Mouse (Mus musculus) stomach, embryonic 16.5 days (tissue): ENCODE results near the gene Efna1. TPM values are rescaled to one million over a fixed set of nuclear protein-coding genes. Genes with fewer than 3 reads are reported as not detected.

Source experiments
- ATAC-seq: fragments of 200-750 bp; cut with Nextera tagmentation; 2 replicates; pipeline ENCODE4 v1.8.0; 2017; ENCODE audit warnings: moderate number of reproducible peaks, moderate TSS enrichment; ENCODE audit not compliant: insufficient read depth, low FRiP score
- H3K27ac ChIP-seq: fragments of 300-500 bp; sonication (generic); 2 replicates; pipeline ENCODE4 v1.5.1; 2014; ENCODE audit warnings: low read length
- H3K27me3 ChIP-seq: fragments of 300-500 bp; sonication (generic); 2 replicates; pipeline ENCODE4 v1.6.1; 2014; ENCODE audit warnings: low read length, control low read depth, mixed read lengths; ENCODE audit not compliant: control insufficient read depth, insufficient read depth
- H3K36me3 ChIP-seq: fragments of 300-500 bp; sonication (generic); 2 replicates; pipeline ENCODE4 v1.6.1; 2014; ENCODE audit warnings: low read length; ENCODE audit not compliant: control insufficient read depth, insufficient read depth
- H3K4me1 ChIP-seq: fragments of 300-500 bp; sonication (generic); 2 replicates; pipeline ENCODE4 v1.6.1; 2014; ENCODE audit warnings: low read length, control low read depth, mixed read lengths; ENCODE audit not compliant: control insufficient read depth, insufficient read depth
- H3K4me2 ChIP-seq: fragments of 300-500 bp; sonication (generic); 2 replicates; pipeline ENCODE4 v1.6.1; 2014; ENCODE audit warnings: low read depth, low read length, mixed read lengths
- H3K4me3 ChIP-seq: fragments of 300-500 bp; sonication (generic); replicated peaks from 2 replicates; pipeline ENCODE4 v1.5.1; 2014; ENCODE audit warnings: mild to moderate bottlenecking, low read length
- H3K9ac ChIP-seq: fragments of 300-500 bp; sonication (generic); 2 replicates; pipeline ENCODE4 v1.6.1; 2014; ENCODE audit warnings: low read length
- H3K9me3 ChIP-seq: fragments of 300-500 bp; sonication (generic); replicated peaks from 2 replicates; pipeline ENCODE4 v1.6.1; 2016; ENCODE audit warnings: low read length, control low read depth; ENCODE audit not compliant: control insufficient read depth
- WGBS: fragments of 180-500 bp; shearing (Covaris S2); extraction: QIAGEN DNeasy Blood & Tissue Kit; methylation state at CpG from one replicate; pipeline ENCODE4 v1.1.7; 2014; 5-methylcytosine and 5-hydroxymethylcytosine counted together
- polyA plus RNA-seq: library from polyadenylated mRNA; unstranded; fragments of >200 nt; fragmentation: Nextera tagmentation; extraction: Ambion mirVana; gene quantifications from 2 replicates; pipeline ENCODE4 v1.2.1, GENCODE M21; 2015

Gene Efna1
- polyA plus RNA-seq, 1 experiment from 2014 or later: 41.5 TPM

DNA sequence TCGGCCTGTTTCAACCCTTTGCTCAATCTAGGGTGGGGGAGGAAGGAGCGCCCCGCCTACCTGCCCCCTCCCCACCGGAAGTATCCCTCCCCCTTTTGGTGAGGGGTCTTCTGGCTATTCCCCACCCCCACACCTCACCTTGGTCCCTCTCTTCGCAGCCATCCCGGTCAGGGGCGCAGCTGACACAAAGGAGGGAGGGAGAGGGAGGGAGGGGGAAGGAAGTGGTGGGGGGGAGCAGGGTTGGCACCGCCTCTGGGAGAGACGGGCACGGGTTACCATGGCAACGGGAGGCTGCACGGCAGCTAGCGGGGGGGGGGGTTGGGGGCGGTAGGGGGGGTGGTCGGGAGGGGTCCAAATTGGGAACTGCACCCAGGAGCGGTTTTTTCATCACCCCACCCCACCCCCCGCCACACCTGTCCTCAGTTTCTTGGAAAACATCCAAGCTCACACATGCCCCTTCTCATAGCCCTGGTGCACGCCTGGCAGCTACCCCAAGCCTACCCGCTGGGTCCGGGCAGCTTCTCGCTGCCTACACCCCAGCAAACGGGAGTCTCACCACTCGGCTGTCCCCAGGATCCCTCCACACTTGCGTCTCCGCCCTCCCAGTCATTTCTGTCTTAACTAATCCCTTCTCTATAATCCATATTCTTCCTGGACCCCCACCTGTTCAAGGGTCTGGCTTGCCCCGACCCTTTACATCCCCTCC lies 35.8 kb downstream of the Efna1 start:
- H3K4me3 ChIP-seq: peak overlapping the region; percentile 76
- no peaks in the 10 kb centered on the region for H3K27me3 ChIP-seq
- 0 out of 2 replicates have a peak, but pooled peaks have one; percentile 35 for ATAC-seq
- H3K9ac ChIP-seq: peak overlapping the region; percentile 59
- H3K4me2 ChIP-seq: peak overlapping the region; percentile 75
- H3K27ac ChIP-seq: peak overlapping the region; percentile 50; the same call in 1 of the 2 replicates
- H3K4me1 ChIP-seq: peaks cover 14% of the 10 kb centered on the region
- H3K9me3 ChIP-seq: no peaks in the 10 kb centered on the region
- H3K36me3 ChIP-seq: peaks cover 3% of the 10 kb centered on the region; the same call in 1 of the 2 replicates
- 1% methylated on average over 14 of the region's 26 CpGs for WGBS

DNA sequence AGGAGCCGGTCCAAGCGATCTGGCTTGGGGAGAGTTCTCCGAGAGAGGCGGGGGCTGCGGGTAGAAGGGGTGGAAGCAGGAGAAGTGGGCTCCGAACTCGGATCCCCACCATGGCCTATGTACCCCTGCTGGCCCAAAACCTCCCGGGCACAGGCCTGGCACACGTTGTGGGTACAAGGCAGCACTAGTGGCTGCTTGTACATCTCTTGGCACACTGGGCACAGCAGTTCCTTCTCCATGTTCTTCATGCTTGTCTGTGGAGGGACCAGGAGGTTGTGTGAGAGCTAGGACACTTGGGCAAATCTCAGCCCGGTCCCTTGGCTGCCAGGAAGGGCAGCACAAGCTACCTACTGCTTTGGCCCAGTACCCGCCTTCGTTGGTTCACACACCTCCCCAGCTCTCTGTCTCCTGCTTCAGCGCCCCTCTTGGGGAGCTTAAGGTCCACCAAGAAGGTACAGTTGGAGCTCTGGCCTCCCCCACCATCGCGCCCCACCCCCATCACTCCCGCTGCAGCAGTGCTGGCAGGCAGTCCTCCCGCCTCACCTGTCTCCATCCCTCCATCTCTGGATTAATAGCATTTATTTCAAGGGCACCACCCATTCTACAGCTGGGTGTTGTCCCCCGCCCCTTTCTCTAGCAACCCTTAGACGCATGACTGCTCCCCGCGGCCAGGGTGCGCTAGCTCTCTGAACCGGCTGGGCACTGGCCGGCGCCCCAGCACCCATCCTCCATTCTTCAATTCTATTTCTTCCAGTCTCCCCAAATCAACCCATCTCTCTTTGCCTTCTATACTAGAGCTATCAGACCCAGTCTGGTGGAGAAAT lies 36.6 kb downstream of the Efna1 start:
- WGBS: 19% methylated on average over 25 of the region's 25 CpGs
- peak overlapping the region; percentile 59 for H3K9ac ChIP-seq
- H3K27ac ChIP-seq: no peak overlapping the region
- peak; percentile 18; the same call in 1 of the 2 replicates for ATAC-seq
- peaks cover 12% of the 10 kb centered on the region for H3K4me1 ChIP-seq
- H3K36me3 ChIP-seq: peaks cover 3% of the 10 kb centered on the region; the same call in 1 of the 2 replicates
- H3K4me2 ChIP-seq: peak overlapping the region; percentile 75
- no peaks in the 10 kb centered on the region for H3K9me3 ChIP-seq
- no peaks in the 10 kb centered on the region for H3K27me3 ChIP-seq
- peak overlapping the region; percentile 76 for H3K4me3 ChIP-seq

DNA sequence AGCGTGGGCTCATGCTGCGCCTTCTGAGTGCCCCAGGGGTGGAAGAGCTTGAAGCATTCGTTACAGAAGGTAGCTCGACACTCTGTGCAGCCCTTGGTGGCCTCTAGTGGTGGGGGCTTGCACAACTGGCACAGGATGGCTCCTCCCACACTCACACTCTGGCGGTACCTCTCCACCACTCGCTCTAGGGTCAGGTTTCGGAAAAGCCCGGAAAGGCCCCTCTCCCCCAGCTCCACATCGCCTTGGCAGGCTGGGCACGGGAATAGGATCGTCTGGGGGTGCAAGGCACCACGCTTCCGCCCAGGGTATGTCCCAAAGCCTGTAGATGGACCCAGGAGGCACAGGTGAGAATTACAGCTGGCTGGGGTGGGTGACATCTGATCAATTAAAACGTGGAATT lies 37.3 kb downstream of the Efna1 start:
- no peak overlapping the region for H3K27ac ChIP-seq
- H3K36me3 ChIP-seq: no peaks in the 10 kb centered on the region
- ATAC-seq: peak; percentile 51; the same call in 1 of the 2 replicates
- H3K9me3 ChIP-seq: no peaks in the 10 kb centered on the region
- 20% methylated on average over 14 of the region's 14 CpGs for WGBS
- no peaks in the 10 kb centered on the region for H3K27me3 ChIP-seq
- H3K4me1 ChIP-seq: peaks cover 12% of the 10 kb centered on the region
- no peak overlapping the region for H3K4me3 ChIP-seq
- H3K4me2 ChIP-seq: peak overlapping the region; percentile 75; the same call in 1 of the 2 replicates
- H3K9ac ChIP-seq: no peak overlapping the region

DNA sequence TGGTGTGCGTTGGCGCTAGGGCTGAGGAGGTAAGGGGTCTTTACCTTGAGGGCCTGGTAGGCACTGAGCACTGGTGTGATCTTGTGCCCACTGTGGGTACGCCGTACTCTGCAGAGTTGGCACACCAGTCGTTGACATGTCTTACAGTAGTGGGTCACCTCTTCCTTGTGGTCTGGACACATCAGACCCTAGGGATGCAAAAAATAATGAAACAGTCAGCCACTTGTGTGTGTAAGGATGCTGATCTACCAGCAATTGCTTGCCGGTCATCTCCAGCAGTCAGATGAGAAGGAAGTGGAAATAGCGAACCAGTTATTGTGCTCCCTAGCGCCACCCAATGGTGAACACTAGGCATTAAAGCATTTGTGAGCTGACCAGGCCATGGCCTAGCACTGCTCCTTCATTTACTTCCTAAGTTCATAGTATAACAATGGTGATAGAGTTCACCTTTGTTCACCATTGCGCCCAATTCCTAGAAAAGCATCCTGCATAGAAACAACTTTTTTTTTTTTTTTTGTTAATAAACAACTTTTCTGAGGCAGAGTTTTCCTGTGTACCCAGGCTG lies 38.5 kb downstream of the Efna1 start:
- no peaks in the 10 kb centered on the region for H3K36me3 ChIP-seq
- no peak for ATAC-seq
- no peaks in the 10 kb centered on the region for H3K27me3 ChIP-seq
- 68% methylated on average over 9 of the region's 9 CpGs for WGBS
- H3K4me2 ChIP-seq: no peak overlapping the region
- H3K9me3 ChIP-seq: no peaks in the 10 kb centered on the region
- H3K9ac ChIP-seq: no peak overlapping the region
- no peak overlapping the region for H3K4me3 ChIP-seq
- no peak overlapping the region for H3K27ac ChIP-seq
- H3K4me1 ChIP-seq: peaks cover 11% of the 10 kb centered on the region

DNA sequence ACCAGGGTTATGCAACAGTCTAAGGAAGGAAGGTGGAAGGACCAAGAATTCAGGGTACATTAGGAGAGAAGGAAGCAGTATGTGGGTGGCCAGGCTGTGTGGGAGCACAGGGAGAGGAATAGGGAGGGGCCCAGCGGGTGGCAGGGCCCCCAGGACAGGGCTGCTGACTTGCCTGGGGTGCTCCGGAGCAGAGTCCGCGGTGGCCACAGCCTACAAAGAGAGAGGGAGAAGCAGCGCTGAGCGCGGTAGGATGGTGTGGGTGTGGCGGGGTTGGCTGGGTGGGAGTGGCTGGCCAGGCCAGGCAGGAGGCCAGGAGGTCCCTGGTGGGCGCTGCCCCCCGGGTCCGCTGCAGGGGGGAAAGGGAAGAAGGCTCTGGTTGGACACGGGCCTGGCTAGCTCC lies 42.4 kb downstream of the Efna1 start:
- WGBS: 51% methylated on average over 12 of the region's 12 CpGs
- no peaks in the 10 kb centered on the region for H3K27me3 ChIP-seq
- no peak overlapping the region for H3K9ac ChIP-seq
- ATAC-seq: peak; percentile 8; the same call in 1 of the 2 replicates
- no peaks in the 10 kb centered on the region for H3K36me3 ChIP-seq
- H3K4me1 ChIP-seq: peaks cover 10% of the 10 kb centered on the region
- no peaks in the 10 kb centered on the region for H3K9me3 ChIP-seq
- H3K27ac ChIP-seq: no peak overlapping the region
- H3K4me3 ChIP-seq: no peak overlapping the region
- H3K4me2 ChIP-seq: peak overlapping the region; percentile 22; the same call in 1 of the 2 replicates

DNA sequence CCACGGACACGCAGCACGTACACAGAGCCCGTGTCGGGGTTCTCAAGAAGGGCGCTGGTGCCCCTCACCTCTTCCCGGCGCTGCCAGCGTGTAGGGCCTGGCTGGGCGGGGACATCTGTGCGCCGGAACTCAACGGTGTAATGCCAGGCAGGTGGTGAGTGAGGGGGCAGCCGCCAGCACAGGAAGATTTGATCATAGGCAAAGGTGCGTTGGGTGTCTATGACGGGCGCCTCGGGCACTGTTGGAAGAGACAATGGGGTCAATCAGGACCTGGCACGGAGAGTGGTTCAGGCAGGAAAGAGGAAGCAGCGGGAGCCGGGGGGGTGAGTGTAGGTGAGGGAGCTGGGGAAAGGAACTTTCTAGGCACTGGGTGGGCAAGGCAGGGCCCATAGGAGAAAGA lies 43.3 kb downstream of the Efna1 start:
- Histone ChIP-seq H3K9me3 (no peaks in the 10 kb centered on the region), H3K4me1 (peaks cover 14% of the 10 kb centered on the region), H3K9ac (peak overlapping the region; percentile 18; the same call in 1 of the 2 replicates), H3K27me3 (no peaks in the 10 kb centered on the region), H3K4me2 (peak overlapping the region; percentile 22; the same call in 1 of the 2 replicates), H3K4me3 (no peak overlapping the region), H3K36me3 (no peaks in the 10 kb centered on the region), H3K27ac (no peak overlapping the region)
- no peak for ATAC-seq
- WGBS: 88% methylated on average over 21 of the region's 21 CpGs

DNA sequence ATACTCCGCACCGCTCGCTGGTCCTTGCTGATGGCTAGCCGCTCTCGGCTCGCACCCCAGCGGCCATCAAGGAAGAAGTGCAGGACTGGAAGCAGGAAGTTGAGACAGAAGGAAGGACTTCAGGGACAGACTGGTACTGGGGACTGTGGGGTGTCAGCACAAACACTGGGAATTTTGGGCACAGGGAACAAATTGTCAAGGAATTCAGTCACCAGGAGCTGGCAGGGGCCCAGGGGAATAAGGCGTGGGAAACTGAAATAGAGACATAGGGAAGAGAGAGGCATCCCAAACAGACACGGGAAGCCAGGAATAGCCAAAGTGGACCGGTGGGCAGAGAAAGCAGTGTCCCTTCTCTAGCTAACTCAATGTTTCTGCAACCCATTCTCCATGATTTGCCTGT lies 44.4 kb downstream of the Efna1 start:
- no peak overlapping the region for H3K4me3 ChIP-seq
- 85% methylated on average over 10 of the region's 10 CpGs for WGBS
- no peak overlapping the region for H3K27ac ChIP-seq
- ATAC-seq: no peak
- no peaks in the 10 kb centered on the region for H3K36me3 ChIP-seq
- peaks cover 14% of the 10 kb centered on the region for H3K4me1 ChIP-seq
- no peaks in the 10 kb centered on the region for H3K27me3 ChIP-seq
- H3K9me3 ChIP-seq: no peaks in the 10 kb centered on the region
- H3K9ac ChIP-seq: no peak overlapping the region
- no peak overlapping the region for H3K4me2 ChIP-seq

DNA sequence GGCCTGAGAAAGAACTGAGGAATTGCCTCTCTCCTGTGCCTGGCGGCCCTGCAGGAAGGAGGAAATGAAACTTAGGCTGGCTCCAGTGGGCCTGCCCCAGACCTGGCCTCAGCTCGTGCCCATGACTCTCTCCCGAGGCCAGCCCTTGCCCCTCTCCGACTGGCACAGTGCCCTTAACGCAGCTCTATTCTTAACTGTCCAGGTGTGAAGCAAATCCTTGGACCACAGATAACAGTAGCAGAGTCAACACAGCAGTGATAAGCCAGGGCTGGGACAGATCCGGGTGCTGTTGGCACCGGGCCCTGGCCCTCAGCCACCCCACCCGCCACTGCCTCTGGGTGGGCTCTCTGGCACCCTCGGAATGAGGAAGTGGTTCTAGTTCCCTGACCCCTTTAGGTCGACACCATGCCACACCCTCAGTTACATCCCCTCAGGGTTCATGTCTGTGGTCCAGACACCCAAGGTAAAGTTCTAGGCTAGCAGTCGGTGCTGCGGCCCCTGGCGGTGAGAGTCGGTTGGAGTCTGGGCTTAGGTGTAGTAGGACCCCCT lies 47.3 kb downstream of the Efna1 start:
- no peaks in the 10 kb centered on the region for H3K27me3 ChIP-seq
- peak; percentile 83 for ATAC-seq
- peaks cover 17% of the 10 kb centered on the region for H3K4me1 ChIP-seq
- peak overlapping the region; percentile 35 for H3K4me2 ChIP-seq
- no peaks in the 10 kb centered on the region for H3K36me3 ChIP-seq
- peak overlapping the region; percentile 56; the same call in 1 of the 2 replicates for H3K9ac ChIP-seq
- H3K27ac ChIP-seq: peak overlapping the region; percentile 77
- no peak overlapping the region for H3K4me3 ChIP-seq
- WGBS: 48% methylated on average over 14 of the region's 14 CpGs
- no peaks in the 10 kb centered on the region for H3K9me3 ChIP-seq
